Mouse (Mus musculus) kidney, postnatal 10 days (tissue): ENCODE measurements at regions not wholly inside any gene's neighbourhood (a gene's known extent, or its start where the extent isn't known, plus 50 kb on each side); places are given as distances from the start of the nearest gene placed in this dataset.
A peak's percentile ranks its signal among the peaks of the same experiment; 100 is the strongest.

ENCODE experiments used
- DNase-seq: peaks from one replicate; pipeline ENCODE4 v3.0.0; 2021; ENCODE audit warnings: mixed read lengths

- peak; percentile 34 for DNase-seq
These were observed 243.8 kb upstream of the Tprg start for GRCm38 (mm10) chr16:25042669-25043440.

GRCm38 (mm10) chr16:25044637-25045036, 242.0 kb upstream of the Tprg start:
- no peak for DNase-seq

GRCm38 (mm10) chr16:25047726-25048125, 238.9 kb upstream of the Tprg start:
- DNase-seq = no peak

- DNase-seq = no peak
These were observed 236.6 kb upstream of the Tprg start for GRCm38 (mm10) chr16:25049928-25050510.

GRCm38 (mm10) chr16:25051044-25051443, 235.6 kb upstream of the Tprg start:
- no peak for DNase-seq

GRCm38 (mm10) chr16:25052428-25052827, 234.2 kb upstream of the Tprg start:
- no peak for DNase-seq

- no peak for DNase-seq
These were observed 233.7 kb upstream of the Tprg start for GRCm38 (mm10) chr16:25052917-25053343.

- DNase-seq = no peak
These were observed 232.3 kb upstream of the Tprg start for GRCm38 (mm10) chr16:25054304-25054703.

- no peak for DNase-seq
These were observed 231.2 kb upstream of the Tprg start for GRCm38 (mm10) chr16:25055376-25055775.

GRCm38 (mm10) chr16:25058051-25058747, 228.4 kb upstream of the Tprg start:
- no peak for DNase-seq

- peak; percentile 97 for DNase-seq
These were observed 227.7 kb upstream of the Tprg start for GRCm38 (mm10) chr16:25058812-25059501.

- DNase-seq = no peak
These were observed 227.1 kb upstream of the Tprg start for GRCm38 (mm10) chr16:25059504-25059992.

GRCm38 (mm10) chr16:25060266-25060665, 226.4 kb upstream of the Tprg start:
- no peak for DNase-seq

GRCm38 (mm10) chr16:25061631-25062030, 225.0 kb upstream of the Tprg start:
- no peak for DNase-seq

GRCm38 (mm10) chr16:25063981-25064380, 222.6 kb upstream of the Tprg start:
- DNase-seq = no peak

- DNase-seq = peak; percentile 94
These were observed 222.1 kb upstream of the Tprg start for GRCm38 (mm10) chr16:25064538-25064937.

GRCm38 (mm10) chr16:25066822-25067221, 219.8 kb upstream of the Tprg start:
- peak; percentile 51 for DNase-seq

GRCm38 (mm10) chr16:25067276-25068249, 219.1 kb upstream of the Tprg start:
- DNase-seq = peak; percentile 57

GRCm38 (mm10) chr16:25080811-25081210, 205.8 kb upstream of the Tprg start:
- no peak for DNase-seq

- DNase-seq = no peak
These were observed 202.9 kb upstream of the Tprg start for GRCm38 (mm10) chr16:25083729-25084128.

GRCm38 (mm10) chr16:25087741-25088648, 198.6 kb upstream of the Tprg start:
- DNase-seq = peak; percentile 9
